Mouse (Mus musculus): ENCODE measurements around the gene Rhoh. TPM values are rescaled to one million over a fixed set of nuclear protein-coding genes. Genes with fewer than 3 reads are reported as not detected.

Rhoh gene
- total and polyA plus RNA-seq, 3 experiments: 12.1 to 22.1 (median 18.9) TPM

DNA sequence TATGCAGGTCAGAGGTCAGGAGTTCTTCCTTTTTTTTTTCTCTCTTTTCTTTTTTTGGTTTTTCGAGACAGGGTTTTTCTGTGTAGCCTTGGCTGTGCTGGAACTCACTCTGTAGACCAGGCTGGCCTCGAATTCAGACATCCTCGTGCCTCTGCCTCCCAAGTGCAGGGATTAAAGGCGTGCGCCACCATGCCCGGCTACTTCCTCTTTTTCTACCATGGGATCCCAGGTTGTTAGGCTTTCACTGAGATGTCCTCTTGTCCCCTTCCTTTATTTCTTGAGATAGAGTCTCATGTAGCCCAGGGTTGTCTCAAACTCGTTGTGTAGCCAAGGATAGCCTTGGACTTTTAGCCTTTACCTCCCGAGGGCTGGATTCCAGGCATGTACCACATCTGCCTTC lies 14.5 kb upstream of the Rhoh start:
- TF ChIP-seq IRF4 (IDR thresholded peaks at IDR 0.05; ENCODE audit: low read depth, low read length) (no peak), MAZ (IDR thresholded peaks at IDR 0.05; ENCODE audit: low read depth, low read length) (no peak), E2F4 (IDR thresholded peaks at IDR 0.05; ENCODE audit: insufficient replicate concordance, low read depth, low read length) (no peak)
- H3K36me3 ChIP-seq (replicated peaks in 1 of 2; ENCODE audit: control insufficient read depth in 1 of 2, insufficient read depth in 1 of 2, low read length in 1 of 2): no peaks in the 10 kb centered on the region
- H3K27ac ChIP-seq (ENCODE audit: insufficient read depth, low read depth): no peak overlapping the region
- H3K4me2 ChIP-seq (ENCODE audit: insufficient read depth, low read depth, poor library complexity, severe bottlenecking): no peak overlapping the region
- no peaks in the 10 kb centered on the region for H3K27me3 ChIP-seq (replicated peaks)
- no peak overlapping the region for H3K4me3 ChIP-seq (replicated peaks in 1 of 3; ENCODE audit: low read depth in 2 of 3, low read length in 2 of 3, poor library complexity in 1 of 3)
- no peaks in the 10 kb centered on the region for H3K9me3 ChIP-seq (replicated peaks; ENCODE audit: low read length)
- in situ Hi-C loops (cut with MboI; ENCODE audit: low pct_ligation_motif_present, low pct_unique_long_range_greater_than_20kb, low sequenced_read_pairs) (no loop called here), dilution Hi-C loops (cut with MboI; ENCODE audit: extremely low pct_ligation_motif_present, extremely low pct_unique_long_range_greater_than_20kb, low sequenced_read_pairs) (no loop called here)
- DNase-seq (ENCODE audit: extremely low read depth): no peak
- H3K9ac ChIP-seq (ENCODE audit: insufficient read depth, low read depth): no peak overlapping the region
- H3K4me1 ChIP-seq (ENCODE audit: control insufficient read depth in 1 of 2, insufficient read depth in 2 of 2): no peaks in the 10 kb centered on the region
- no peaks in the 10 kb centered on the region for H3K79me2 ChIP-seq (replicated peaks; ENCODE audit: control insufficient read depth, extremely low read depth, insufficient read depth, poor library complexity, severe bottlenecking)

DNA sequence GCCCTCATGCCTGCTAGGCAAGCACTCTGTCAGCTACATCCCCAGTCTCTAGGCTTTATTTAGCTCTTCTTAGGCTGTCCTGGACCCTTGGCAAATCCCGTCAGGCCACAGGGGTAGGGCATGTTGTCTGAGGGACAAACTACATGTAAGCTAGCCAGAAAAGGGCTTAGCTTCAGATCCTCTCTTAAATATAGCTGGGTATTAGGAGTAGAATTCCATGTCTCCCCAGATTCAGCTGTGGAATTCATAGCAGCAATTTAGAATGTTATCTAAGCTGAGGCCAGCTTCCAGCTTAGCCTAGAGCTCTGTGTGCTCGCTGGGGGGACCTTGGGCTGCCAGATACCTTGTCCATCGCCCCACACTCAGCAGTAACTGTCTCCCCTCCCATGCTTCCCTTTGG lies 14.1 kb upstream of the Rhoh start:
- no peak overlapping the region for H3K9ac ChIP-seq (ENCODE audit: insufficient read depth, low read depth)
- H3K27me3 ChIP-seq (replicated peaks): no peaks in the 10 kb centered on the region
- in situ Hi-C loops (cut with MboI; ENCODE audit: low pct_ligation_motif_present, low pct_unique_long_range_greater_than_20kb, low sequenced_read_pairs) (no loop called here), dilution Hi-C loops (cut with MboI; ENCODE audit: extremely low pct_ligation_motif_present, extremely low pct_unique_long_range_greater_than_20kb, low sequenced_read_pairs) (no loop called here)
- DNase-seq (ENCODE audit: extremely low read depth): no peak
- H3K27ac ChIP-seq (ENCODE audit: insufficient read depth, low read depth): no peak overlapping the region
- no peak overlapping the region for H3K4me3 ChIP-seq (replicated peaks in 1 of 3; ENCODE audit: low read depth in 2 of 3, low read length in 2 of 3, poor library complexity in 1 of 3)
- no peaks in the 10 kb centered on the region for H3K4me1 ChIP-seq (ENCODE audit: control insufficient read depth in 1 of 2, insufficient read depth in 2 of 2)
- no peak for TF ChIP-seq ZNF384 (IDR thresholded peaks at IDR 0.05; ENCODE audit: low read depth, low read length)
- TF ChIP-seq CTCF (conservative IDR thresholded peaks at IDR 0.05 in 1 of 2, IDR thresholded peaks at IDR 0.05 in 1 of 2; ENCODE audit: low read depth in 2 of 2, low read length in 2 of 2): no peak
- no peak for TF ChIP-seq MAZ (IDR thresholded peaks at IDR 0.05; ENCODE audit: low read depth, low read length)
- TF ChIP-seq HCFC1 (IDR thresholded peaks at IDR 0.05; ENCODE audit: low read depth, low read length): no peak
- no peak for TF ChIP-seq SMC3 (IDR thresholded peaks at IDR 0.05; ENCODE audit: low read depth, low read length)
- TF ChIP-seq MAX (IDR thresholded peaks at IDR 0.05; ENCODE audit: low read length): no peak
- TF ChIP-seq ZMIZ1 (IDR thresholded peaks at IDR 0.05; ENCODE audit: low read depth, low read length): no peak
- TF ChIP-seq USF1 (IDR thresholded peaks at IDR 0.05; ENCODE audit: low read depth, low read length): no peak
- no peak for TF ChIP-seq MXI1 (IDR thresholded peaks at IDR 0.05; ENCODE audit: low read depth, low read length)
- TF ChIP-seq ZKSCAN1 (IDR thresholded peaks at IDR 0.05; ENCODE audit: borderline replicate concordance, low read depth, low read length): no peak
- TF ChIP-seq SIN3A (IDR thresholded peaks at IDR 0.05; ENCODE audit: low read length): no peak
- TF ChIP-seq RAD21 (IDR thresholded peaks at IDR 0.05; ENCODE audit: low read depth, low read length): no peak
- TF ChIP-seq BHLHE40 (IDR thresholded peaks at IDR 0.05; ENCODE audit: low read depth, low read length): no peak
- no peaks in the 10 kb centered on the region for H3K36me3 ChIP-seq (replicated peaks in 1 of 2; ENCODE audit: control insufficient read depth in 1 of 2, insufficient read depth in 1 of 2, low read length in 1 of 2)
- no peaks in the 10 kb centered on the region for H3K9me3 ChIP-seq (replicated peaks; ENCODE audit: low read length)
- no peak overlapping the region for H3K4me2 ChIP-seq (ENCODE audit: insufficient read depth, low read depth, poor library complexity, severe bottlenecking)
- H3K79me2 ChIP-seq (replicated peaks; ENCODE audit: control insufficient read depth, extremely low read depth, insufficient read depth, poor library complexity, severe bottlenecking): no peaks in the 10 kb centered on the region

DNA sequence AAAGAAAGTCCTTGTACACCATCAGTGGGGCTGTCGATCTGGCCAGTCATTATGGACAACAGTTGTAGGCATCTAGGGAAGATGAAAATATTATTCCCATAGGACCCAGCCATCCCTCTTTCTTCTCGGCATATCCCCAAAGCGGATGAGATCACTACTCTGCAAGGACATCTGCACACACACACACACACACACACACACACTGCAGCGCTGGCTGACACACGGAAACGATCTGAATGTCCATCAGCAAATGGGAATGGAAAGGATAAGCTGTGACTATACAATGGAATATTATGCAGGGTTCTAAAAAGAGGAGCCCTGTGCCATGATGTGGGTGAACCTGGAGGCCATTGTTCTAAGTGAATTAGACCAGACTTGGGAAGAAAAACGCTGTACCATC lies 13.4 kb upstream of the Rhoh start:
- no peaks in the 10 kb centered on the region for H3K27me3 ChIP-seq (replicated peaks)
- DNase-seq (ENCODE audit: extremely low read depth): no peak
- TF ChIP-seq RCOR1 (conservative IDR thresholded peaks at IDR 0.05; ENCODE audit: low read depth, low read length): no peak
- no peaks in the 10 kb centered on the region for H3K79me2 ChIP-seq (replicated peaks; ENCODE audit: control insufficient read depth, extremely low read depth, insufficient read depth, poor library complexity, severe bottlenecking)
- H3K27ac ChIP-seq (ENCODE audit: insufficient read depth, low read depth): no peak overlapping the region
- no peak overlapping the region for H3K4me2 ChIP-seq (ENCODE audit: insufficient read depth, low read depth, poor library complexity, severe bottlenecking)
- dilution Hi-C loops (cut with MboI; ENCODE audit: extremely low pct_ligation_motif_present, extremely low pct_unique_long_range_greater_than_20kb, low sequenced_read_pairs): no loop called here
- H3K9me3 ChIP-seq (replicated peaks; ENCODE audit: low read length): no peaks in the 10 kb centered on the region
- in situ Hi-C loops (cut with MboI; ENCODE audit: low pct_ligation_motif_present, low pct_unique_long_range_greater_than_20kb, low sequenced_read_pairs): no loop called here
- no peak overlapping the region for H3K9ac ChIP-seq (ENCODE audit: insufficient read depth, low read depth)
- no peak overlapping the region for H3K4me3 ChIP-seq (replicated peaks in 1 of 3; ENCODE audit: low read depth in 2 of 3, low read length in 2 of 3, poor library complexity in 1 of 3)
- H3K4me1 ChIP-seq (ENCODE audit: control insufficient read depth in 1 of 2, insufficient read depth in 2 of 2): no peaks in the 10 kb centered on the region
- no peaks in the 10 kb centered on the region for H3K36me3 ChIP-seq (replicated peaks in 1 of 2; ENCODE audit: control insufficient read depth in 1 of 2, insufficient read depth in 1 of 2, low read length in 1 of 2)

Data from CH12.LX (cell line).